Mouse (Mus musculus) c-Kit-positive CD71-positive TER-119-positive erythroid progenitor cells, embryonic 14.5 days (primary cell): ENCODE data around the gene Gstp3.
"Not testable (repeated sequence)": the region's sequence is repeated elsewhere in the genome, so short reads cannot be mapped to it uniquely, and the experiment has no call there.

Experiments
- DNase-seq: peaks from one replicate; pipeline ENCODE4 v3.0.0-alpha.2; 2013; ENCODE audit warnings: low spot score

Gstp3 gene

DNA sequence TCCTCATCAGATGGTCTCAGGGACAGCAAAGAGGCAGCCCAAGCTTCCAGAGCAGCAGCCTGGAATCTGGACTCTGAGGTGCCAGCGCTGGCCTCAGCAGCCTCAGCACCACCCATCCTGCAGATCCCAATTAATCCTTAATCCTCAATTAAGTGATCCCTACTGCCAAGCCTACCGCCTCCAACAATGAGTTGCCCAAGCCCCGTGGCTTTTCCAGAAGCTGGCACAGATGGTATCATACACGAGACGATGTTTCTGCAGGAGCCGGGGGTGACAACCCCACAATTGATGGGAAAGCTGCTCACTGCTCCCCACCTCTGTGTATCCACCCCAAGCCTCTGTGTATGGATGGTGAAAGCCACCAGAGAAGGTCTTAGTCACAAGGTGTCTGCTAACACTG, 29.8 kb upstream of the Gstp3 start:
- DNase-seq, result no peak

DNA sequence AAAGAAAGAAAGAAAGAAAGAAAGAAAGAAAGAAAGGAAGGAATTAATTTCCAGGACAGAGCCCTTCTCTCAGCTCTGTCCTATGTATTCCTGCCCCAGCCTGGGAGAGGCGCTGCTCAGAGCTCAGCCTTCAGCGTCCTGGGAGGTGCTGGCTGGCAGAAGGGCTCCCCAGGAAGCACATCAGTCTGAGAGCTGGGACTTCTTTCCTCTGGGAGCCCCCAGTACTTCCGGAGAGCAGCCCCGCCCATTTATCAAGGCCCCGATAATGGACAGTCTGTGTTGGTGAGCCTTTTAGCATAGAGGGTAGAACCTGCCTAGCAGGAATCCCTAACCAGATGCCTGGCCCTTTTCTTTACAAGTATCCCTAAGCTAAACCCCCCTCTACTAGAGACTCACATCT, 28.8 kb upstream of the Gstp3 start:
- DNase-seq, result no peak

DNA sequence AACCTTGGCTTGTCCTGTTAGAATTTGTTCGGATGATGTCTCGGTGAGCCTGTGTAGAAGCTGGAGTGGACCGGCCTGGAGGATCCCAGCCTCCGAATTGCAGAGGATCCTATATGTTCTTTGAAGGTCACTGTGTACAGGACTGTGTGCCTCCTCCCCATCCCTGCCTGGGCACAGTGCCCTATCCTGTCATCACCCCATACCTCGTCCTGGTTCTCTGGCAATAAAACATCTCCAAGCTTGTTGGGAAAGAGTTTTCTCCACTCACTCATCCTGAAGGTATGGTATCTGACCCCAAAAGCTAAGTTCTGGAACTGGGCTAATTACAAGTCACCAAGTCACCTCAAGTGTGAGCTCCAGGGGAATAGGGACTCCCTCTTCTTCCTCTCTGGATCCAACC, 27.7 kb upstream of the Gstp3 start:
- DNase-seq, result no peak

DNA sequence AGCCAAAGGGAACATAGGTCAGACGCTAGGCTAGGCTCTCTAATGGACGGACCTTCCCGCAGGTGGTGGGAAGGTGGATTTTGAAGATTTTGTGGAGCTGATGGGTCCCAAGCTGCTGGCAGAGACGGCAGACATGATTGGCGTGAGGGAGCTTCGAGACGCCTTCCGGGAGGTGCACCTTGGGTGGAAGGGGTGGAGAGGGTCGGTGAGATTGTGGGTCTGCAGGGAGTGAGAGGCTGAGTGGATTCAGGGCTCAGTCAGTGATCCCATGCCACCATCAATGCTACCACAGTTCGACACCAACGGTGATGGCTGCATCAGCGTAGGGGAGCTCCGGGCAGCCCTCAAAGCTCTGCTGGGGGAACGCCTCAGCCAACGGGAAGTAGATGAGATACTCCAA, 26.8 kb upstream of the Gstp3 start:
- DNase-seq, result no peak

DNA sequence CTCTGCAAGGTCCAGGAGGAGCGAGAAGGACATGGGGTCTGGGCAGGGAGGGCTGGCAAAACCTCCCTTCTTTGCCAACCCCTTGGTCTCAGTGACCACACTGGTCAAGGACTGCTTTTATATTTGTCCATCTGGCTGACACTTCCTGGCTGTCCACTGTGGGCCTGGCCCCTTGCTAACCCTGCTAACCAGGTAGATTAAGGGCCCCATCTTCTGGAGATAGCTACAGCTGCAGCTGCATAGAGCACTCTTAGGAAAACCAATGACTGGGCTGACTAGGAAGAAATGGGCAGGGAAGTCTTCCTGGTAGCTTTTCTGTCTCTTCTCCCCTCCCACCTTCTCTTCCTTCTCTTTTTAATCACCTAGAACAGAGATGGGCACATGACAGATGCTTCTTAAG, 25.6 kb upstream of the Gstp3 start:
- no peak for DNase-seq

DNA sequence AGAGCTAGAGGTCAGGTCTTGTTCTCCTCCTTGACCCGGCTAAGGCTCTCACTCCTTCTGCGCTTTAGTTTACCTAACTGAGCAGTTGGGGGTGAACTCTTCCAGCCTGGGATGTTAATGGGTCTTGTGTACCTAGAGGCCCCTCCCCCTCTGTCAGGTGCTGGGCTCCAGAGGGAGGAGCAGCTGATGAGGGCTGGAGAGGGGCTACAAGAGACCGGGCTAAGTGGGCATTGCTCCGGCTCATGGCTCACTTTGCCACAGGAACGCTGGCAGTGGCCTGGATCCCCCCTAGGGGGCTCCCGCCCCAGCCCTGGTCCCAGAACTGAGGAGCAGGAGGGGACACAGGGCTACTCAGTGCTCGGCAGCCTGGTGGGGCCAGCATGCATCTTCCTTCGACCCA, 24.5 kb upstream of the Gstp3 start:
- DNase-seq, result no peak

DNA sequence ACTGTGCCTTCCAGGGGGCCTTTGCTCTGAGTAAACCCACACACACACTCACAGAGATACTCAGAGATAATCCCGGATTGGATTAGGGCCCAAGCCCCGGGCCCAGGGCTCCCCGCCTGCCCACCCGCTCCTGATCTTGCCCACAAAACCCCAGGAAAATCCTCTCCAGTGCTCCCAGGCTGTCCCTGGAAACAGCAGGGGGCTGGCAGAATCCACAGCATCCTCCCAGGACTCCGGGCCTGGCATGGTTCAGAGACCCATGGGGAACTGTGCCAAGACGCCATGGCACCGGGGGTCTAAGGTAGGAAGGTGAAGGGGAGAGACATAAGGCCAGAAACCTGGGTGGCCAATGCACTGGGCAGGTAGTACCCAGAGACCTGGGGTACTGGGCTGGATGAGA, 23.9 kb upstream of the Gstp3 start:
- no peak for DNase-seq

DNA sequence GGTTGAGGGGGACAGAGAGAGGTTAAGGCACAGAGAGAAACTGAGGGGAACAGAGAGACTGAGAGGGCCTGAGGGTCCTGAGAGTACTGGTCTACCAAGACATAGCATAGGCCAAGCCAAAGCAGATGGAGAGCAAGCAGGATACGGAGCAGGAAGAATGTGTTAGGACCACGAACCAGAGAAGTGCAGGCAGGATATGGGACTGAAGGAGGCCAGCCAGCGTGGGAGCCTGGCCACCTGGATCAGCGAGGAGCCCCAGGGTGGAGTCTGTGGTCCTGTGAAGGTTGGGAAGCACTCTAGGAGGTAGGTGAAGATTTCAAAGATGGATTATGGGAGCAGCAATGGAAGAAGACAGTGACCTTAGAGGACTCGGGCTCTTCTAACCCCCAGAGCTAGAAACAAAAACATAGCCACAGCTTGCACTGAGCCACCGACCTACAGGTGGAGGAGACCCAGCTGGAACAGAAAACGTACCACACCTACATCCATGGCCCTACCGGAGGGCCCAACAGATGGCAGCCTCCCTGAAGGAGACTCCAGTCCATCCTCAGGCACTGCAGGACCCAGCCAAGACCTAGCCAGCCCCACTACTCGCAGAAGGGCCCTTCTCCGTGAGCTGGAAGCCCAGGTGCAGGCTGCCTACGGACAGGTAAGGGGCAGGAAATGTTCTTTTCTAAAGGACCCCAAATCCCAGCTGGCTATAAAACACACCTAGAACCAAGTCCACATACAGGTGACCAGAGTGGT, 23.0 kb upstream of the Gstp3 start:
- no peak for DNase-seq

DNA sequence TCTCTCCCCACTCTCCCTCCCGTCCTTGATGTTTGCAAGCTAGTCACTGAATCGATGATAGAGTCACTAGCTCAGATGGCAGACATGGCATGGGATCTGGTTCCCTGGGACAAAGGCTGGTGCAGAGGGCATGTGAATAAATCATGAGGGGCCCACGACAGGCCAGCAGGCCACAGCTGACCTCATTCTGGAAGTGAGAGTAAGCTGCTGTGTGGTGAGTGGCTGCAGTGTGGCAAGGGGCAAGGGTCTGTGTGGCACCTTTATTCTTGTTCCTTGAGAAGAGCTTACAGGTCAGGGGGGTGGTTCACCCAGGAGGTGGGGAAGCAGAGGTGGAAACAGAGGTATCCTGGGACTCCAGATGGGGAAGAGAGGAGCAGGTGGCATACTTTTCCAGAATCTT, 22.0 kb upstream of the Gstp3 start, which contains the start of gene Cabp2:
Gene Cabp2 (plus strand): TSS at position 185 of the 400 bp plus-strand sequence.
- DNase-seq, result no peak

DNA sequence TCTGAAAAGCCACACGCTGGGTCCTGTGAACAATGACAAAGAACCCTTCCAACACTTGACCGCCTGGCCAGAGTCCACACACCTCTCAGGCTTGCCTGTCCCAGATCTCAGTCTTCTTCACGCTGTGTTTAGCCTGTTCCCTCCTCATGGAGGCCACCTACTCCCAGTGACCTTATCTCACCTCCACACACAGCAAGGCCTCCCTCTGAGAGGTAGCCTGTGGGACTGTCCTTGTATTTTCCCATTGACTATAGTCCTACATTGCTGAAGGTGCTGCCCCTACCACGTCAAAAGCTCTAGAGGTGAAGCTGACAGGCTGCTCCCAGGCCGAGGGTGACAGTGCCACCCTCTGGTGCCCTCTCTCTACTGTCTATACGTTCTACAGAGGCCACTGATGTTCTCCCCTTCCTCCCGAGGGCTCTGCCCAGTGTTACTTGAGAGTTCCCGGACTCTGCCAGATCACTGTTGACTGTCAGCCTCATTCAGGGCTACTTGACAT, 21.2 kb upstream of the Gstp3 start:
- DNase-seq, result no peak

DNA sequence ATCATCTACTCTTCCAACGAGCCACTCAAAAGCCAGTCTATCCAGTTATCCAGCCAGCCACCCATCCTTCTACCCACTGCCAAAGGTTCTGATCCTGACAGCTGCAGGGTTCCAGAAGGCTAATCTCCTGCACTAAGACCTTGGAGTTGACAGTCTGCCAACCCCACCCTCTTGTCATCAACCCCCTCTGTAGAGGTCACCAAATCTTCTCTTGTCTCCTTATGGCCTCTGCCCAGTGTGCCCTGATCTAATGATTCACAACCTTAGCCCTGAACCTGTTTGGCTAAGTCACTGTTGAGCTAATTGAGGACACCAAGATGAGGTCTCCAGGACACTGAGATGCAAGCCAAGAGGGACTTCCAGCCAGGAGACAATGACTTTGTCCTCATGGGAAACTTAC, 20.2 kb upstream of the Gstp3 start:
- DNase-seq, result no peak

DNA sequence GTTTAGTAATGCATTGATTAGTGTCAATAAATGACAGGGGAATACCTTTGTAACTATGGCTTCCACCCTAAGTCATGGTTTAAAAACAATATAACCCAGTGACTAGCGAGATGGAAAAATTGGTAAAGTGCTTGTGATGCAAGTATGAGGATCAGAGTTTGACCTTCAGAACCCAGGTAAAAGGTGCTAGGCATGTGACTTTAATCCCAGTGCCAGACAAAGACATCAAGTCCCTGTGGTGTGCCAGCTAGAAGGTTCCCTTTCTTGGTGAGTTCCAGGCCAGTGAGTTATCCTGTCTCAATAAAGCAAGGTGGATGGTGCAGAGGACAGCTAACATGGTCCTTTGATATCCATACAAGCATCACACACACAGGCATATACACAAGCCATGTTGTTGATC, 16.2 kb upstream of the Gstp3 start:
- no peak for DNase-seq

DNA sequence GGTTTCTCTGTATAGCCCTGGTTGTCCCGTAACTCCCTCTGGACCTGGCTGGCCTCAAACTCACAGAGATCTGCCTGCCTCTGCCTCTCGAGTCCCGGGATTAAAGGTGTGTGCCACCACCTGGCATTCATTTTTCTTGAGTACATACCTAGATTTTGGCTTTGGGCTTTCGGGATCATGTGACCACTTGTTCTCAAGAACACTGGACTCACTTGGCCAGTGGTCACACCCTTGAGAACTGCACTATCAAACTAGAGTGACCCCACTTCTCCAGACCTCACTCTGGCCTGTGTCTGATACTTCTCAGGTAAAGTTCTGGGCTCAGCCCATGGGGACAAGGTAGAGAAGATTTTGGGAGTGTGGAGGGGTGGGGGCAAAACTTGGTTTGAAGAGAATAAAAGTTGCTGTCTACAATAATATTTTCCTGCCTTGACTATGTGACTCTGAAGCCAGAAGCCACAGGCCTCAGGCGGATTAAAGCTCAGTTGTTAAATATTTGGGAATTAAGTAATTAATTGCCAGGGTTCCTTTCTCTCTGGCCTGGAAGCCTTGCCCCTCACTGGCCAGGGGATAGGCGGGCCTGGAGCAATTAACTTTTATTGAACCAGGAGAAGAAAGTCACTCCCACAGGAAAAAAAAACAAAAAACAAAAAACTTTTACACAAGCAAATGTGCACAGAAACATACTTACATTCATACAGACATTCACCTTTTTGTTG, 13.5 kb upstream of the Gstp3 start:
- DNase-seq, result no peak

DNA sequence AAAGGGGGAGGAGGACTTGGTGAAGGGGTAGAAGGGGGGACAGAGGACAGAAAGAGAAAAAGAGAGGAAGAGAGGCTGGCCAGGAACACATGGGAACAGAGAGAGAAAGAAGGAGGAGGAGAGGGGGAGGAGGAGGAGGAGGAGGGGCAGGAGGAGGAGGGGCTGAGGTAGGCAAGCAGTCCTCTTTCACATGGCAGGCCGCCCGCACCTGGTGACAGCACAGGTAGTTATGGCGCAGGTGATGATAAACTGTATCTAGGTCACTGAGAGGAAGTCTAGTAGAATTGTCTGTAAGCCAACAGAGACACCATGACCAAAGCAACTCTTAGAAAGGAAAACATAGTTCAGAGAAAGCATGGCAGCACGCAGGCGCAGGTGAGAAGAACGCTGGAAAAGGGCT, 12.0 kb upstream of the Gstp3 start:
- no peak for DNase-seq

DNA sequence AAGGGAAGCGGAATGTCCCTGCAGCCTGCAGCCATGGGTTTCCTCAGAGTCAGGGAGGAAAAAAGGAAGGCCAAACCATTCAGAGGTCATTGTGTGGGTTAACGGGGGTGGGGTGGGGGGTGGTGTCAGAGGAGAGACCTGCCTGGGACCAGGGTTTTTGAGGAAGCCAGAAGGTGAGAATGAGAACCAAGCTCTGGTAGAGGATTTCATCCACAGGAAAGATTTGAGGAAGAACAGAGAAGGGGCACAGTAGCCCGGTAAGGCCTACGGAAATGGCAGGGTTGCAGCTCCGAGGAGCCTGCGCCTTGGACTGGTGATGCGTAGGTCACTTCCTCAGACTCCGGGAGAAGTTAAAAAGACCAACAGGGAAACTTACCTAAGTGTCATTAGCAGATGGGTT, 11.4 kb upstream of the Gstp3 start:
- no peak for DNase-seq

DNA sequence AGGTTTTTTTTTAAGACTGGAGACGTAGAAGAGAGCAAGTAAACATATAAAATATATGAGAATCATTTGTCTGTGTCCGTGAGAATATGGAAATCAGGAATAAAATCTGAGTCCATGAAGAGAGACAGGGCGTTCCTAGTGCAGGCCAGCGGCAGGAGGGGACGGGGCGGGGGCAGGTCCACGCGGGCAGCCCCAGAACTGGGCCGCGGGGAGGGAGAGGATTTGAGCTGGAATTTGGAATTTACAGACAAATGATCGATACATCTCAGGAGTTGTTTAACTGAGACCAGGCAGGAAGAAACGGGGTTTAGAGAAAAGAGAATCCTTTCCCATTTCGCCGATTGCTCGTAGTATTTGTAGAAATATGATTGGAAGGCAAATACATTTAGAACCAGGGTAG, 10.9 kb upstream of the Gstp3 start:
- no peak for DNase-seq

DNA sequence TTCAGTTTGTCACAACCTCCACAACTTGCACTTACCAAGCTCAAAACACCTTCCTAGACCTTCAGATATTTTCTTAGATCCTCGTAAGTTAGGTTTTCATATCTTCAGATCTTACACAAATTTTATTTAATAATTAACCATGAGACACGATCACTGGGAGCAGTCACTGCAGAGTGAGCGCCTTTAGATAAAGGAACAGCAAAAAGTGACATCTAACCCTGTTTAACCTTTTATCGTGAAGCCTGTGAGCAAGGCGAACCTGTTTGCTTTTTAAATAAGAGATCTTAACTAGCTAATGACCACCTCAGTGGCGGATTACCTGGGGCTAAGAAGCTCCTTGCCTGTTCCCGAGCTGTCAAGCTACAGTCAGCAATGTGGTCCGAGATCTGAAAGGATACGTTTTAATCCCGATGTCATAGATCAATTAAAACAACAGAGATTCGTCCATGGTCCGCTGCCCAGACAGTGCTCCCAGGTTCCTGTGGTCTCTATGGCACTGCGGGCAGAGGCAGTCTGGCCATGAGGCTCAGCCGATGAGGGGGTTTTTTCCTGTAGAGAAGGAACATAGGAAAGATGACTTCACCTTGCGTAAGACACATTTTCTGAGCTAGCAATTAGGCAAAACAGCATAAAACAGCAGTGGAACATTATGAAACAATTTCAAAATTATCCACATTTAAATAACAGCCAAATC, 9.5 kb upstream of the Gstp3 start:
- no peak for DNase-seq

DNA sequence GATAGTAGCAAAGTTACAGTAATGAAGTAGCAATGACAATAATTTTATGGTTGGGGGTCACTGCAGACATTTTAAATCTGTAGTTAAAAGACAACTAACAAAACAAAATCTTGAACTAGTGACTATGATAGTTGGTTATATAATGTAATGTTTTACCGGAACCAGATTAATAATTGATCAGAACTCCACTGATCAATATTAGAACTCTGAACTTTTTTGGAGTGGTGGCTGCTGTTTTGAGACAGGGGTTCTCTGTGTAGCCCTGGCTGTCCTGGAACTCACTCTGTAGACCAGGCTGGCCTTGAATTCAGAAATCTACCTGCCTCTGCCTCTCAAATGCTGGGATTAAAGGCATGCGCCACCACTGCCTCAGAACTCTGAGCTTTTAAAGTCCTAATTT, 8.9 kb upstream of the Gstp3 start:
- DNase-seq, result not testable (repeated sequence)

DNA sequence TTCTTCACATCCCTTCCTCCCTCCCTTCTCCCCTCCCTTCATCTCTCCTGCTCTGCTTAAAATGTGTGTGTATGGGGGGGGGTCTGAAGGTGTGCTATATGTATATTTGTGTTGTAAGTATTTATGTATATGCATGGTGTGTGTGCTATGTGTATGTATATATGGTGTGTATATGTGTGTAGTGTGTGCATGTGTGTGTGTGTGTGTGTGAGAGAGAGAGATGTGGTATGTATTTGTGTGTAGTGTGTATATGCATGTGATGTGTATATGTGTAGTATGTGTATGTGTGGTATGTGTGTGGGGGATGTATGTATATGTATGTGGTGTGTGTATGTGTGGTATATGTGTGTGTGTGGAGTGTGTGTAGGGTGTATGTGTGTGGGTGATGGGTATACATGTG, 7.5 kb upstream of the Gstp3 start:
- no peak for DNase-seq

DNA sequence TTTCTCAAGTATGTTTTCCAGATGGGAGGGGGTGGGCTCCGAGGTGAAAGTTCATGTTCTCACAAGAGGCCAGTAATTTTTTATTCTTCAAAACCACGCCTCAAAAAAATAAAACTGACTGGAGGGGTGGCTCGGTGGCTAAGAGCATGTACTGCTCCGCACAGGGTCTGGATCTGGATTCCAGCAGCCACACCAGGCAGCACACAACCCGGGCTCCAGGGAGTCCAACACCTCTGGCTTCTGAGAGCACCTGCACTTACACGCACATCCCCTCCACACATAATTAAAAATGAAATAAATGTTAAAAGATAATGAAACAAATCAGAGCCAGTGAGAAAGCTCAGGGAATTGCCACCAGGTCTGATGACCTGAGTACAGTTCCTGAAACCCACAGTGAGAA, 6.9 kb upstream of the Gstp3 start:
- DNase-seq, result no peak

DNA sequence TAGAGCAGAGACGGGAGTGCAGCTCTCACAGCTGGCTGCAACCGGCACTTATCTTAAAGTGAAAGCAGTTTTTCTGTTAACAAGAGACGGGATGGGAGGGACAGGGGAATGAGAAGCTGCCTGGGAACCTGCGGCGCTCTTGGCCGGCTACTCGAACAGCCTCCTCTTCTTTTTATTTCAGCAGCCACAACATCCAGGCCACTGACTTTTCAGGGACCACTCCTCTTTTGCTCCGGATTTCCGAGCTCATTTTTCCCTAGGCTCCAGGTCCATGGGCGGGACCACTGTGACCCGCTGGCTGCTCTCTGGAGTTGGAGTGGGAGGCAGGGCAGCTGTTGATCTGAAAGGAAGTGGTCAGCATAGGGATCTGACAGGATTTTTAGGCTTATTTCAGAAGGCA, 5.1 kb upstream of the Gstp3 start:
- not testable (repeated sequence) for DNase-seq

DNA sequence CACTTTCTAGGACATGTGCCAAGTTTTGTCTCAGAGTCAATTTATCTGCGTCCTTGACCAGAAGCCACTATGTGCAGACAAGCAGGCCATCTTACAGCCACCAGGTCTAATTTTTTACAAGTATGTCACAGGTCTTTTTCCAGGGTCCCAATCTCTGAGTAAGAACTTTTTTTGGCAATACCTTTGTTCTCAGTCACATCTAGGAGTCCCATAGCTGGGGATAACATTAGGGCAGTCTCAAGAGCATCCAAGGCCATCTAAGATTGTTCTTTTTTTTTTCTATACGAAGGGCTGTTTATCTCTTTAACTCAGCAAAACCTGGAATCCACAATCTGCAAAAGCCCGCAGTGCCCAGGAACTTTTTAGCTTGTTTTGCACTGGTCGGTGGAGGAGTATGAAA, 4.0 kb upstream of the Gstp3 start:
- not testable (repeated sequence) for DNase-seq

DNA sequence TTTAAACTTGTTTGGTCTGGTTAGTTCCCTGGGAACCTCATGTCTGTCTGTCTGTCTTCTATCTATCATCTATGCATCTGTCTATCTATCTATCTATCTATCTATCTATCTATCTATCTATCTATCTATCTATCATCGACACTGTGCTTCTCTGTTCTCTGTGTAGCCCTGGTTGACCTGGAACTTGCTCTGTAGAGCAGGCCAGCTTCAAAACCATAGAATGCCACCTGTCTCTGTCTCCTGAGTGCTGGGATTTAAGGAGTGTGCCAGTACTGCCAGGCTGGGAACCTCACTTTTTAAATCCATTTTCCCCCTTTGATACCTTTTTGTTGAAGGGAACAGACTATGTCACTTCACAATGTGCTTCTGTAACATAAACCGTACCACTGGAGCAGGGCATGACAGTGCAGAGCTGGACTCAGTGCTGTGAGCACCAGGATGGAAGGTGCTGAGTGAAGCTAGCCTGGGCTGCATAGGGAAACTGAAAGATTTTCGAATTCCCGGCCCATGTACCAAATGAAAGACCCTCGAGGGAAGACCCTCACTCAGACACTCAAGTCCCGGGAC, 1.6 kb upstream of the Gstp3 start:
- no peak for DNase-seq
